Mouse (Mus musculus) kidney, postnatal 0 days (tissue): ENCODE measurements around the gene Mmadhc. TPM values are rescaled to one million over a fixed set of nuclear protein-coding genes. Genes with fewer than 3 reads are reported as not detected.
A peak's percentile ranks its signal among the peaks of the same experiment; 100 is the strongest.

ENCODE experiments used
- ATAC-seq: fragments of 200-750 bp; cut with Nextera tagmentation; replicated peaks from 2 replicates; pipeline ENCODE4 v1.8.0; 2017; ENCODE audit warnings: low read depth, moderate number of reproducible peaks, moderate TSS enrichment, moderate library complexity; ENCODE audit not compliant: low FRiP score
- DNase-seq: peaks from one replicate; pipeline ENCODE4 v3.0.0-alpha.2; 2016; ENCODE audit warnings: low spot score
- H3K27ac ChIP-seq: fragments of 300-500 bp; sonication (generic); 2 replicates; pipeline ENCODE4 v1.5.1; 2014; ENCODE audit warnings: mild to moderate bottlenecking
- H3K27me3 ChIP-seq: fragments of 300-500 bp; sonication (generic); 2 replicates; pipeline ENCODE4 v1.6.1; 2014; ENCODE audit warnings: low read length, mixed read lengths; ENCODE audit not compliant: insufficient read depth
- H3K36me3 ChIP-seq: fragments of 300-500 bp; sonication (generic); 2 replicates; pipeline ENCODE4 v1.6.1; 2014; ENCODE audit warnings: low read length, mixed read lengths; ENCODE audit not compliant: insufficient read depth
- H3K4me1 ChIP-seq: fragments of 300-500 bp; sonication (generic); replicated peaks from 2 replicates; pipeline ENCODE4 v1.6.1; 2014; ENCODE audit warnings: antibody characterized with exemption, low read length, mixed read lengths; ENCODE audit not compliant: insufficient read depth
- H3K4me2 ChIP-seq: fragments of 300-500 bp; sonication (generic); 2 replicates; pipeline ENCODE4 v1.6.1; 2014; ENCODE audit warnings: mild to moderate bottlenecking, low read length, moderate library complexity, mixed read lengths
- H3K4me3 ChIP-seq: fragments of 300-500 bp; sonication (generic); replicated peaks from 2 replicates; pipeline ENCODE4 v1.5.1; 2014; ENCODE audit warnings: low read depth, low read length
- H3K9ac ChIP-seq: fragments of 300-500 bp; sonication (generic); 2 replicates; pipeline ENCODE4 v1.6.1; 2014; ENCODE audit warnings: low read depth, low read length
- H3K9me3 ChIP-seq: fragments of 300-500 bp; sonication (generic); replicated peaks from 2 replicates; pipeline ENCODE4 v1.6.1; 2016; ENCODE audit warnings: low read length, inconsistent platforms, mixed read lengths
- CTCF ChIP-seq: IDR thresholded peaks from 2 replicates; pipeline ENCODE4 v1.5.1; 2016; ENCODE audit warnings: antibody characterized with exemption, low read depth, mild to moderate bottlenecking, moderate library complexity
- WGBS: fragments of 180-500 bp; shearing (Covaris S2); extraction: QIAGEN DNeasy Blood & Tissue Kit; methylation state at CpG from one replicate; pipeline ENCODE4 v1.1.7; 2014; 5-methylcytosine and 5-hydroxymethylcytosine counted together
- polyA plus RNA-seq: library from polyadenylated mRNA; unstranded; fragments of >200 nt; fragmentation: Nextera tagmentation; extraction: Ambion mirVana; gene quantifications from 2 replicates; pipeline ENCODE4 v1.2.1, GENCODE M21; 2015

The Mmadhc gene
- polyA plus RNA-seq, 1 experiment from 2014 or later, result 158 TPM

DNA sequence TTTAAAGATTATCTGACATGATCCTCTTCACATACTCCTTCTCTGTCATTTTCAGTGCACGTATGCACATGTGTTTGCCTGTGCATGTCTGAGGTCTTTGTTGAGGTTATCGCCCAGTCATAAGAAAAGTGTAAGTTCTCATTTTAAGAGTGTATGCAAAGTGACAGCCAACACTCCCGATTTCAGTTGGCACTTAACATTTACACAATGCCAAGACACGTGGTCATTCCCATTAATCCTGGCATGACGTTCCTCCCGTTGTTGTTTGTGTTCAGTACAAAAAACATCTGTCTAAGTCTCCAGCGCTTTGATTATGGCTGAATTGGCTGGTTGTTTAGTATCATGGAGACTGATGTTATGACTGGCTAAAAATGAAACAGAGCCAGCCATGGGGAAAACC is 28.2 kb upstream of the Mmadhc start:
- no peak overlapping the region for H3K27ac ChIP-seq
- no peaks in the 10 kb centered on the region for H3K36me3 ChIP-seq
- WGBS, result 82% methylated on average over 7 of the region's 7 CpGs
- no peak overlapping the region for H3K4me2 ChIP-seq
- no peaks in the 10 kb centered on the region for H3K9me3 ChIP-seq
- ATAC-seq (no peak), DNase-seq (no peak)
- no peaks in the 10 kb centered on the region for H3K4me1 ChIP-seq
- H3K4me3 ChIP-seq, result no peak overlapping the region
- no peak overlapping the region for H3K9ac ChIP-seq
- no peak for TF ChIP-seq CTCF
- H3K27me3 ChIP-seq, result no peaks in the 10 kb centered on the region

DNA sequence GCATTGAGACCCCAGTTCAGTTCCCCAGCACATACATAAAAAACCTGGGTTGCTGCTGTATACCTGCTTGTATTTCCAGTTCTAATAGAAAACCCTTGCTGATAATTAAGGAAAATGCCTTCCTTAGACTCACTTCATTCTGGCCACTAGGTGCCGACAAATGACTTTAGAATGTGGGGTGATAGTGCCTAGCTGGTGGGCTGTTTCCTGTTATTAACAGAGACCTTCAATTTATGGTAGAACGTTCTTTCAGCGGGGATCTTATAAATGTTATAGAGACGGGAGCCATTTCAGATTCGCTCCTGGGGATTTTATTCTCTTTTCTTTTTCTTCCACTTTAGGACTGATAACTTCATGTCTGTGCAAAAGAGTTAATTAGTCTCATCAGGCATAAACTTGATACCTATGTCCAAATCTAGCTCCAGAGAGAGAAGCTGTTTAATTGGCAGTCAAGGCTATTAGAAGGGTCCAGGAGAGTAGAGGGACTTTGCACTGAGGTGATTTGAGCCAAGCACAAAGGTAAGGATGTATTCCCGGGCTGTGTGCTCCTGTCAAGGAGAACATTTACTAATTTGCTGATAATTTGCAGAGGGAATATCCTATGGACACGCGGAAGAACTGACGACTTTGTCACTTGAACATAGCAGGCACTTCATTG is 10.2 kb upstream of the Mmadhc start:
- H3K27ac ChIP-seq, result no peak overlapping the region
- H3K4me2 ChIP-seq, result no peak overlapping the region
- H3K36me3 ChIP-seq, result no peaks in the 10 kb centered on the region
- H3K9ac ChIP-seq, result no peak overlapping the region
- peak; percentile 92 for DNase-seq
- peak; percentile 94 for TF ChIP-seq CTCF
- 37% methylated on average over 9 of the region's 9 CpGs for WGBS
- no peaks in the 10 kb centered on the region for H3K9me3 ChIP-seq
- 0 out of 2 replicates have a peak, but pooled peaks have one; percentile 41 for ATAC-seq
- no peaks in the 10 kb centered on the region for H3K4me1 ChIP-seq
- no peaks in the 10 kb centered on the region for H3K27me3 ChIP-seq
- no peak overlapping the region for H3K4me3 ChIP-seq

DNA sequence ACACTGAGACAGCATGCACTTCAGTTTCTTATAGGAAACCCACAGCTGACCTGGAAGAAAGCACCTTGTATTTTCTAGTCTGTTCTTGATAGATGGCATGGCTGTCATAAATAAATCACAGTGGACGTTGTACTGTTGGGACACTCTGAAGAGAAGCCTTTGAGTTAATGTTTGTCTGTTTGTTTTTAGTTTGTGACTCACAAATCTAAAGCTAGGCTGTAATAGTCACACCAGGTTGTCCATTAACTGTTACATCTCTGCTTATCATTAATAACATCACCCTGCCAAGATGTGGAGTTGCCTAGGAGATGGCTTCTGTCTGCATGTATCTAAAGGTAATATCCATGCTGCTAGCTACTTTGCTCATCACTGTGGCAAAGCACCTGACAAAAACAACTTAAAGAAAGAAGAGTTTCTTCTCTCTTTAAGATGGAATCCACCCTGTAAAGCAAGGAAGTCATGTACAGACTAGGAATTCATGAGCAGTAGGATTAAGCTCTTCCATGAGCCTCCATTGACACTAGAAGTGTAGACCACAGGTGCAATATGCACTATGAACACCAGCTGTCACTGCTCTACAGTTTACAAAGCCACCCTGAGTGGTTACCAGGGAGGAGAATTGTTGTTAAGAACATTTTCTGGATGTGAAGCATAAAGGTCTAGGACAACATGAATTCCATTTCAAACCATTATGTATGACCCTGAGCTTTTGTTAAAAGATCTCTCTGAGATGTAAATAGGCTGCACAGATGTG is 8.4 kb upstream of the Mmadhc start:
- peak; percentile 75 for TF ChIP-seq CTCF
- Histone ChIP-seq H3K27ac (no peak overlapping the region), H3K9me3 (no peaks in the 10 kb centered on the region), H3K36me3 (no peaks in the 10 kb centered on the region), H3K4me2 (no peak overlapping the region), H3K4me3 (no peak overlapping the region), H3K9ac (no peak overlapping the region), H3K27me3 (no peaks in the 10 kb centered on the region), H3K4me1 (no peaks in the 10 kb centered on the region)
- peak; percentile 50 for DNase-seq
- ATAC-seq, result peak; percentile 88
- 36% methylated on average over 1 of the region's 1 CpGs for WGBS

DNA sequence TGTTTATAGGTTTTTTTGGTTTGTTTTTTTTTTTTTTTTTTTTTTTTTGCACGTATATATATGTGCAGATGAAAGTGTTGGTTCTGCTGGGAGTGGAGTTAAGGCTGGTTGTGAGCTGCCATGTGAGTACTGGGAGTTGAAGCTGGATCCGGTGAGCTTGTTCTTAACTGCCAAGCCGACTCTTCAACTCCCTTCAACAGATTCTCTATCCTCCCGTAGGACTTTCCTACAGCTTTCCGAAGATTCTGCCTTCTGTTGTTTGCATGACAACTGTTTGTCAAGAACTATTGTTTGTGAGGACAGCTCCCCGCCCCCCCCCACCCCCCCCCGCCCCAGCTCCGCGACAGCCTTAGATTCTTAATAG is 368 bp upstream of the Mmadhc start:
- 3% methylated on average over 9 of the region's 9 CpGs for WGBS
- Histone ChIP-seq H3K27me3 (no peaks in the 10 kb centered on the region), H3K4me2 (peak overlapping the region; percentile 60), H3K4me3 (peak overlapping the region; percentile 90), H3K9me3 (no peaks in the 10 kb centered on the region), H3K4me1 (peaks cover 9% of the 10 kb centered on the region), H3K9ac (0 out of 2 replicates have a peak overlapping the region, but pooled peaks have one; percentile 23), H3K36me3 (no peaks in the 10 kb centered on the region), H3K27ac (no peak overlapping the region)
- ATAC-seq (no peak), DNase-seq (peak; percentile 37)
- TF ChIP-seq CTCF, result no peak

DNA sequence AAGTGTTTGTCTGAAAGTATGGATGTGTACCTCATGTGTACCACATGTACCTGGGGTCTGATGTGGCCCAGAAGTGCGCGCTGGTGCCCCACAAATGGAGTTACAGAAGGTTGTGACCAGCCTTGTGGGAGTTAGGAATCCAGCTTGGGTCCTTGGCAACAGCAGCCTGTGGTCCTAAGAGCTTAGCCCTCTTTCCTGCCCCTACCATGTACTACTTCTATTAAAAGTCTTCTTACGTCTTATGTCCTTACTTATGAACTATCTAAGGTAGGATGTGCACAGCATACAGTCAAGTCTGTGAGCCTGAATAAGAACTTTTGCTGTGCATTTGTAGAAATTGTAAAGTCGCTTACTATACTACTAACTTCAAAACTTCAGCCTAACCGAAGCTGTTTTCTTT is 1.0 kb downstream of the Mmadhc start:
- Histone ChIP-seq H3K4me2 (peak overlapping the region; percentile 60), H3K4me1 (peaks cover 9% of the 10 kb centered on the region), H3K4me3 (peak overlapping the region; percentile 90), H3K9ac (peak overlapping the region; percentile 95), H3K27ac (no peak overlapping the region), H3K9me3 (no peaks in the 10 kb centered on the region), H3K27me3 (no peaks in the 10 kb centered on the region), H3K36me3 (peaks cover 4% of the 10 kb centered on the region; the same call in 1 of the 2 replicates)
- ATAC-seq (no peak), DNase-seq (peak; percentile 14)
- TF ChIP-seq CTCF, result no peak
- WGBS, result 33% methylated on average over 5 of the region's 5 CpGs

DNA sequence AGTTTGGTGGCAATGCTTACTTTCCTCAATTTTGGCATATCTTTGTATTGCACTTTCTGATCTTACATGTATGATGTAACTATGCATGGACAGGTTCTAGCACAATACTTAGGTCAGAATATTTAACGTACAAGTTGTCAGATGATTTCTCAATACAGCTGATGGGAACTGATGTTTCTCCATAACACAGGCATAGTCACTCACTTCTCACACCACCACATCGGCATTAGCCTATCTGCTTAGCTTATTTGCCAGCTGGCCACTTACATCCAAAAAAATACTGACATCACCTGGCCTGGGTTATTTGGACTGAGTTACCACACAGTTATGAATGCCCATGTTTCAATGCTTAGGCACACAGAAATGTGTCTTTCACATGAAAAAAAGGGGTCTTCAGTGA is 2.5 kb downstream of the Mmadhc start:
- 89% methylated on average over 2 of the region's 2 CpGs for WGBS
- H3K27ac ChIP-seq, result no peak overlapping the region
- no peak overlapping the region for H3K4me2 ChIP-seq
- H3K9me3 ChIP-seq, result no peaks in the 10 kb centered on the region
- no peak for DNase-seq
- ATAC-seq, result no peak
- peaks cover 9% of the 10 kb centered on the region for H3K4me1 ChIP-seq
- no peak overlapping the region for H3K4me3 ChIP-seq
- no peak overlapping the region for H3K9ac ChIP-seq
- H3K36me3 ChIP-seq, result peaks cover 15% of the 10 kb centered on the region
- H3K27me3 ChIP-seq, result no peaks in the 10 kb centered on the region
- no peak for TF ChIP-seq CTCF
